Mouse (Mus musculus): ENCODE measurements around the gene Frs3.

GRCm38 (mm10) chr17:47748791-47749553 is 60.1 kb downstream of the Frs3 start:
- no peak for TF ChIP-seq CTCF (IDR thresholded peaks at IDR 0.05; ENCODE audit: low read depth, low read length)
- TF ChIP-seq TAL1 (conservative IDR thresholded peaks at IDR 0.05; ENCODE audit: low read depth, low read length): no peak
